9 mouse cellular contexts compared by ENCODE assay signal in genomic region chr10:12854298-12854697, GRCm38 (mm10). TPM values are rescaled to one million over a fixed set of nuclear protein-coding genes. Genes with fewer than 3 reads are reported as not detected.
DNase-seq lines count a peak whose midpoint lies in the region; ATAC-seq lines count a peak whose summit lies in the region.
"Had no signal": no experiment of that assay in that cellular context is flagged by ENCODE, and none has a peak within 500 bp of the region (broad histone marks: within the 10 kb centered on the region; RNA-seq: fewer than 3 reads in every experiment).

No protein-coding gene starts in this region.

- no peak for ATAC-seq in granulocyte monocyte progenitor cell, adult 5-6 weeks (replicated peaks; ENCODE audit: poor library complexity, severe bottlenecking)

- DNase-seq in cerebellum, adult 11 months: peak; percentile 42
- DNase-seq in cerebellum, postnatal 4 days (ENCODE audit: low spot score in 2 of 2): no peak
- DNase-seq in cerebellum, adult 9-11 months: peak; percentile 48
- DNase-seq in heart, postnatal 4 days: peak; percentile 86
- peak; percentile 81 for DNase-seq in lung, postnatal 36 days
- DNase-seq in layer of hippocampus, postnatal 25 days (ENCODE audit: extremely low spot score in 1 of 2, low spot score in 1 of 2): no peak
- no peak for DNase-seq in layer of hippocampus, postnatal 36 days
- DNase-seq: lung, embryonic 14.5 days had no signal

RNA-seq across cellular contexts. Expression of gene Utrn, which starts 14.9 kb away (rescaled TPM):
- 100 to 1,000 TPM in 1 of 2 experiments, 10 to 100 TPM in 1; 95.0 to 104 TPM for total RNA-seq in heart, postnatal 4 days (2021)
- total RNA-seq in layer of hippocampus, postnatal 25 days (2021): 10 to 100 TPM; 38.3 to 42.6 TPM
- 23.3 and 28.4 TPM in 2 replicates for total RNA-seq in granulocyte monocyte progenitor cell, adult 5-6 weeks (2014; fragmentation: Nextera tagmentation)
- 26.6 TPM in 2 replicates for total RNA-seq in granulocyte monocyte progenitor cell, adult 5-6 weeks (2017)
- 10 to 100 TPM; 34.0 to 35.6 TPM for total RNA-seq in layer of hippocampus, postnatal 36 days (2021)

Comparison
In these comparisons a context has a peak if more than half of its experiments do, and no peak if none do; other contexts are left out.
1. DNase-seq: peak in cerebellum, adult 11 months (single experiment), cerebellum, adult 9-11 months (single experiment), heart, postnatal 4 days (single experiment) and lung, postnatal 36 days (single experiment); none in cerebellum, postnatal 4 days (0 of 2), layer of hippocampus, postnatal 25 days (0 of 2) and layer of hippocampus, postnatal 36 days (0 of 2).